Mouse (Mus musculus) kidney, postnatal 36 days (tissue): Measurements from ENCODE around the gene Trim80.
A peak's percentile ranks its signal among the peaks of the same experiment; 100 is the strongest.
"Not testable (repeated sequence)": the region's sequence is repeated elsewhere in the genome, so short reads cannot be mapped to it uniquely, and the experiment has no call there.

ENCODE experiments used
- DNase-seq, 2 experiments: peaks; one replicate each; pipeline ENCODE4 v3.0.0; 2021 to 2022; ENCODE audit warnings: mixed read lengths in 2 of 2

The Trim80 gene

GRCm38 (mm10) chr11:115463397-115463796 lies 23.1 kb downstream of the Trim80 start:
- DNase-seq = peak; percentile 53 to 65

DNA sequence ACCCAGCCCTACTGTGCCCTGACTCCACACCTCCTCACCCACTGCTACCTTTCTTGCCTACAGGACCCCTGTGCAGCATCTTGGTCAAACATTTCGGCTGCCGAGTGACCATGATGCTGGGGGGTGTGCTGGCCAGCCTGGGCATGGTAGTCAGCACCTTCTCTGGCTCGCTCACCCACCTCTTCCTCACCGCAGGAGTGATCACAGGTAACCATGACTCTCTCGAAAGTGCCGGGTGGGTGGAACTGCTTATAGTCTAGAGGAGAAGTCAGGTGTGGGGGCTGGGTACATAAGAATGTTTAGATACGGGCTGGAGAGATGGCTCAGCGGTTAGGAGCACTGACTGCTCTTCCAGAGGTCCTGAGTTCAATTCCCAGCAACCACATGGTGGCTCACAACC lies 24.5 kb downstream of the Trim80 start:
- no peak for DNase-seq

GRCm38 (mm10) chr11:115467217-115467618 lies 26.9 kb downstream of the Trim80 start:
- no peak for DNase-seq

DNA sequence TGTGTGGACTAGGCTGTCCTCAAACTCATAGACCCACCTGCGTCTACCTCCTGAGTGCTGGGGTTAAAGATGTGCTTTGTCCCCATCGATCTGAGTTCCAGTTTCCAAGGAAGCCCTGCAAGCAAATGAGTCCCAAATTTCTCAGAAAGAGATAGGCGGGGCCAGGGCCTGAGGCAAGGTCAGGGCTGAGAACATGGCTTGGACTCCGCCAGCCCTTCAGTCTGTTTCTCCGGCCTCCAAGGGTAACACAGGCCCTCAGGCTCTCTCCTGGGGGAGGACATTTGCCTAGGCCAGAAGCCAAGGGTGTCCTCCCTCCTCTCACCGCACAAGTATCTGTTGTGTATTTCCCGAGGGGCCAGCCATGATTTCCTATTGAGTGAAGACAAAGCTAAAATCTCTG lies 31.8 kb downstream of the Trim80 start:
- no peak for DNase-seq

DNA sequence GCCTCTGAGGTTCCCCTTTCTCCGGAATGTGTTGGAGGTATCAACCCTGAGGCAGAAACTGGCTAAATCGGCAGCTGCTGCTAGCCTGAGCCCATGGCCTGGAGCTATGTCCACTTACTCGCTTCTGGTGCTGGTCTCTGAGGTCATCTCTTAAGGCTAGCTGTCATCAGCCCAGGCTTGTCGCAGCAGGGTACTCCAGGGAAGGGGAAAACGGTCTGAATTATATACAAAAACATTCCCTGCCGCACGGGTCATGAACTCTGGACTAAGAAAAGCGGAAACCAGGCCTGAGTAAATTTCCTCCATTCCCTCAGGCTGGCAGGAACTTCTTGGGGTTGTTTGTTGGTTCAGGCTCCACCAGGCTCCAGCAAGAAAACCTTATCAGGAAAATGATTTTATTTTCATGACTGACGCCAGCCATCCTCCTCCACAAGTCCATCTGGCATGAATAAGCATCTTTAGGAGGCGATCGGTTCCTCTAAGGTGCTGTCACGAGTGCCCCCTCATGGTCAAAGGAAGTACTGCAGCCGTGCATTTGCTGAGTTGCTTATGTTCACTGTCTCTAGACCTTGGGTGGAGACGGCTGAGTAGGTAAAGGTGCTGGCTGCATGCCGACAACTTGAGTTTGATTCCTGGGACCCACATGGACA lies 33.4 kb downstream of the Trim80 start:
- peak; percentile 94 to 97 for DNase-seq

- DNase-seq = peak; percentile 96 to 97
Measured at GRCm38 (mm10) chr11:115475025-115475757, 34.8 kb downstream of the Trim80 start, which contains the start of gene Armc7. Armc7 (plus strand) TSS chr11:115475667.

DNA sequence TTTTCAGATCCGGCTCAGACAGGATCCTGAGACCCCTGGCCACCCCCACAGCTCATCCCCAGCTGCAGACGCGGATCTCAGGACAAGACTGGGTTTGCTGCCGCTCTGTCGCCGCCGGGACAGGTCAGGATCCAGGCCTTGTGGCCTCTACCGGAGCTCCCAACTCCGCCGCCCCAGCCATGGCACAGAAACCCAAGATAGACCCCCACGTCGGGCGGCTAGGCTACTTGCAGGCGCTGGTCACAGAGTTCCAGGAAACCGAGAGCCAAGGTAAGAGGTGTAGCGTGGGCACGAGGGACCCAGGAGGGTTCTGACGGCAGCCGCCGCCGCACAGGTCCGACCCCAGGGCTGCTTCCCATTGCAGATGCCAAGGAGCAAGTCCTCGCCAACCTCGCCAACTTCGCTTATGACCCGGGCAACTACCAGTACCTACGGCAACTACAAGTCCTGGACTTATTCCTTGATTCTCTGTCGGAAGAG lies 35.5 kb downstream of the Trim80 start:
- DNase-seq = no peak

GRCm38 (mm10) chr11:115476630-115477029 lies 36.3 kb downstream of the Trim80 start:
- not testable (repeated sequence) for DNase-seq

- not testable (repeated sequence) for DNase-seq
Measured at GRCm38 (mm10) chr11:115477388-115477787, 37.0 kb downstream of the Trim80 start.

DNA sequence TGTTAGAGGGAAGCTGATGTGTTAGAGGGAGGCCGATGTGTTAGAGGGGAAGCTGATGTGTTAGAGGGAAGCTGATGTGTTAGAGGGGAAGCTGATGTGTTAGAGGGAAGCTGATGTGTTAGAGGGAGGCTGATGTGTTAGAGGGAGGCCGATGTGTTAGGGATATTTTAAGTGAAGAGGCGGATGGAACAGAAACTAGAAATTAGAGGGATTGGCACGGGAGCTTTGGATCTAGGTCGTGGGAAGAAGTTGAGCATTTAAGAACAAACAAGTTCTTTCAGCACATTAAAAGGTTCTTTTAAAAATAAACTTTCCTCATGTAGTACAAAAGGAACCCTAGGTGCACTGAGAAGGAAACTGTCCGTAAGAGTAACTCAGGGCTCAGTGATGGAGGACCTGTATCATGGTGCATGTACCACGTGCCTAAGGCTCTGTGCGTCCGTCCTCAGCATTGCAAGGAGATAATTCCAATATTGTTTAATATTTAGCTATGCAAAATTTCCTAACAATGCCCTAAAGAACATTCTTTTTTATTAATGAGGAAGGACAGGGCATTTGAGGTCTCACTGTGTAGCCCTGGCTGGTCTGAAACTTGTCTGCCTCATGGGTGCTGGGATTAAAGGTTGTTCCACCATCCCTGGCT lies 38.1 kb downstream of the Trim80 start:
- DNase-seq = no peak

DNA sequence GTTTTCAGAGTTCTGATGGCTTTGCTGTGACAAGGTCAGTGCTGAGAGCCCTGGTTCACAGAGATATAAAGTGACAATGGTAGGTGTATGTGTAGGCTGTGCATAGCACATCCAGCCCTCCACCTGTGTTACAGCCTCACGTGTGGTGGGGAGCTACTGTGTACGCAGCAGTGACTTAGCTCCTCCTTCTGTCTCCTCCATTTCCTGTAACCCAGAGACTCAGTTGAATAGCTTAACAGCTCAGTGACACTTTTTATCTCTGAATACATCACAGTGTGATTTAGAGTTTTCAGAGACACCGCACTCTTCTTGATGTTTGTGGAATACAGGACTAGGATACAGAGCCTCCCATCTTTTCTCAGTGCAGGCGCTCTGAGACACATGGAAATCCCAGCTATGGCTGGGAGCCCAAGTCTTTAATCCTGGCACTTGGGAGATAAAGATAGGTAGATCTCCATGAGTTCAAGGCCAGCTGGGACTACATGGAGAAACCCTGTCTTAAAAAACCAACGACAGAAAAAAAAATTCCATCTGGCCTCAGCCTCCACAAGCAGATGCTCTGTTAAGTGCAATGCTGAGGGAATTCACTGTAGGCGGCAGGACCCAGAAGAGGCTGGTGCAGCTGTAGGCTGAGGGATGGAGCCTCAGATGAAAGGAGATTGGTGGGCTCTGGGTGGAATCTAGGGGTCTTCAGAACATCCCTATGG lies 41.4 kb downstream of the Trim80 start:
- no peak for DNase-seq

- no peak for DNase-seq
Measured at GRCm38 (mm10) chr11:115483278-115483677, 42.9 kb downstream of the Trim80 start.

DNA sequence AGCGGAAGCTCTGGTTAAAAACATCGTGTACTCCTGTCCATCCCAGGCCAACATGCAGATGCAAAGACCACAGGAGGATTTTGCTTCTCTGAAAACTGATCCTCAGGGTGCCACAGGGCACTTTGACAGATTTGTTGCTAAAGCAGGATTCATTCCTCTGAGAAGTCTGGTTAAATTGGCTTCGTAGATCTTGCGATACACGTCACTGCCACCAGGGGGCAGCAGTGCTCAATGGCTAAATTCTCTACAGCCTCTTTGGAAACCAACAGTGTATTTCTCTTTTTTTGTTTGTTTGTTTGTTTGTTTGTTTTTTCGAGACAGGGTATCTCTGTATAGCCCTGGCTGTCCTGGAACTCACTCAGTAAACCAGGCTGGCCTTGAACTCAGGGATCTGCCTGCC lies 43.4 kb downstream of the Trim80 start:
- DNase-seq = peak; percentile 59 to 86

GRCm38 (mm10) chr11:115485155-115485554 lies 44.8 kb downstream of the Trim80 start:
- DNase-seq = no peak

GRCm38 (mm10) chr11:115488551-115489104 lies 48.3 kb downstream of the Trim80 start:
- no peak for DNase-seq

GRCm38 (mm10) chr11:115490441-115491355 lies 50.4 kb downstream of the Trim80 start:
- DNase-seq = no peak

- DNase-seq = peak; percentile 87 to 91
Measured at GRCm38 (mm10) chr11:115491356-115492083, 51.2 kb downstream of the Trim80 start, which contains the start of gene Nt5c. Nt5c (minus strand) TSS chr11:115491862.

- DNase-seq = no peak
Measured at GRCm38 (mm10) chr11:115492387-115492786, 52.0 kb downstream of the Trim80 start.

GRCm38 (mm10) chr11:115496559-115496958 lies 56.2 kb downstream of the Trim80 start:
- DNase-seq = not testable (repeated sequence)
